Mouse (Mus musculus): Measurements from ENCODE around the gene Isg15. TPM values are rescaled to one million over a fixed set of nuclear protein-coding genes. Genes with fewer than 3 reads are reported as not detected.

The Isg15 gene
- polyA plus RNA-seq, 1 experiment from 2014 or later = 1.8 TPM

DNA sequence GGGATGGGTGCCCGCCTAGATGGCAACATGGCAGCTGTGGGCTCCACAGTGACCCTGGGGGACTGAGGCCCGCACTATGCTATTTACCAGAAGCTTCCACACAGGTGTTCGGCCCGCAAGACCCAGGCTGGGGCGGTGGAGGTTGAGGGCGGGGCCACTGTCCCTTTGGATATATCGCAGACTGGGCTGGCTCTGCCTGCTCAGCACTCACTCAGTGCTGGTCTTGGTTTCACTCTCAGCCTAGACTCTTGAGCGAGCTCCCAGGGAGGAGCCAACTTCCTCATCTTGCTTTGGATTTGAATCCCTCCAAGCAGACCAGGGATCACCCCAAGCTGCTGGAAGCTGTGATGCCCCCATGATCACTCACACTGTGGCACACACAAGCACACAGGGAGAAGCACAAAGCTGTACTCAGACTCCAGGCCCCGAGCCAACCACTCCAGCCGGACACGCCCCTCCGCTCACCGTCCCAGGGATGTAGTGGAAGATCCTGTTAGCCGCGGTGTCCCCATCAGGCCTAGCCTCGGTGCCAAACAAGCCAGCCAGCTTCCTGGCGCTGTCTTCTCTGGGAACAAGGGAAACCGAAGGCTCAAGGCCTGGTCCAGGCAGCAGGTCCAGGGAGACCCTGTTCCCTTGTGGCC lies 27.3 kb upstream of the Isg15 start:
- peak; percentile 22; the same call in 1 of the 2 replicates for ATAC-seq
- H3K9ac ChIP-seq (ENCODE audit: low read depth, low read length) = peak overlapping the region; percentile 23; the same call in 1 of the 2 replicates
- peaks cover 34% of the 10 kb centered on the region for H3K36me3 ChIP-seq (ENCODE audit: control insufficient read depth, insufficient read depth, low read length)
- H3K4me3 ChIP-seq (ENCODE audit: low read length) = no peak overlapping the region
- H3K4me2 ChIP-seq (ENCODE audit: low read length) = no peak overlapping the region
- H3K27me3 ChIP-seq (replicated peaks; ENCODE audit: control insufficient read depth, insufficient read depth, low read length) = no peaks in the 10 kb centered on the region
- no peak overlapping the region for H3K27ac ChIP-seq (ENCODE audit: low read depth, low read length)
- 40% methylated on average over 18 of the region's 18 CpGs for WGBS
- H3K4me1 ChIP-seq (ENCODE audit: control insufficient read depth, insufficient read depth, low read depth, low read length) = no peaks in the 10 kb centered on the region; the same call in 1 of the 2 replicates
- H3K9me3 ChIP-seq (ENCODE audit: control insufficient read depth, low read length) = no peaks in the 10 kb centered on the region

GRCm38 (mm10) chr4:156224276-156224675 lies 23.7 kb upstream of the Isg15 start:
- 78% methylated on average over 2 of the region's 2 CpGs for WGBS
- no peak overlapping the region for H3K27ac ChIP-seq (ENCODE audit: low read depth, low read length)
- no peak overlapping the region for H3K4me3 ChIP-seq (ENCODE audit: low read length)
- H3K9me3 ChIP-seq (ENCODE audit: control insufficient read depth, low read length) = no peaks in the 10 kb centered on the region
- H3K9ac ChIP-seq (ENCODE audit: low read depth, low read length) = no peak overlapping the region
- ATAC-seq = no peak
- no peak overlapping the region for H3K4me2 ChIP-seq (ENCODE audit: low read length)
- H3K36me3 ChIP-seq (ENCODE audit: control insufficient read depth, insufficient read depth, low read length) = peaks cover under 1% of the 10 kb centered on the region; the same call in 1 of the 2 replicates
- H3K4me1 ChIP-seq (ENCODE audit: control insufficient read depth, insufficient read depth, low read depth, low read length) = no peaks in the 10 kb centered on the region
- H3K27me3 ChIP-seq (replicated peaks; ENCODE audit: control insufficient read depth, insufficient read depth, low read length) = no peaks in the 10 kb centered on the region

DNA sequence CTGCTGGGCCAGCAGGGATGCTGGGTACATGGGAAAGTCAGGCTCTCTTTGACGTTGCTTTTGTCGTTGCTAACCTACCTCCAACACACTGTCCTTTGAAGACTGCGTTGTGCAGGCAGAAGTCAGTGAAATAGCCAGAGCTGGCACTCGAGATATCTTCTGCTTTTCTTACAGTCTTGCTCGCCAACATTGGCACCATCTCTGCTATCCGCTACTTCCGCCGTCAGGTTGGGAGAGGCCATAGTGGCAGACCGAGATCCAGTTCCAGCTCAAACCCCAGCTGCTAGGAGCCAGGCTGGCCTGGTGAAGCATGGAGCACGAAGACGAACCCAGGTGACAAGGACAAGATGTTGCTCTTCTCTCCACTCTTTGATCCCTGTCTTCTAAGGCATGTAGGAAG lies 19.3 kb upstream of the Isg15 start:
- Histone ChIP-seq H3K4me3 (ENCODE audit: low read length) (no peak overlapping the region), H3K4me2 (ENCODE audit: low read length) (no peak overlapping the region), H3K36me3 (ENCODE audit: control insufficient read depth, insufficient read depth, low read length) (no peaks in the 10 kb centered on the region; the same call in 1 of the 2 replicates), H3K27ac (ENCODE audit: low read depth, low read length) (no peak overlapping the region), H3K9ac (ENCODE audit: low read depth, low read length) (no peak overlapping the region), H3K9me3 (ENCODE audit: control insufficient read depth, low read length) (no peaks in the 10 kb centered on the region), H3K4me1 (ENCODE audit: control insufficient read depth, insufficient read depth, low read depth, low read length) (no peaks in the 10 kb centered on the region), H3K27me3 (replicated peaks; ENCODE audit: control insufficient read depth, insufficient read depth, low read length) (no peaks in the 10 kb centered on the region)
- 92% methylated on average over 11 of the region's 11 CpGs for WGBS
- no peak for ATAC-seq

- 80% methylated on average over 15 of the region's 16 CpGs for WGBS
- Histone ChIP-seq H3K4me1 (ENCODE audit: control insufficient read depth, insufficient read depth, low read depth, low read length) (no peaks in the 10 kb centered on the region), H3K9me3 (ENCODE audit: control insufficient read depth, low read length) (no peaks in the 10 kb centered on the region), H3K27me3 (replicated peaks; ENCODE audit: control insufficient read depth, insufficient read depth, low read length) (no peaks in the 10 kb centered on the region), H3K4me2 (ENCODE audit: low read length) (no peak overlapping the region), H3K36me3 (ENCODE audit: control insufficient read depth, insufficient read depth, low read length) (no peaks in the 10 kb centered on the region), H3K9ac (ENCODE audit: low read depth, low read length) (no peak overlapping the region), H3K27ac (ENCODE audit: low read depth, low read length) (no peak overlapping the region), H3K4me3 (ENCODE audit: low read length) (no peak overlapping the region)
- ATAC-seq = no peak
Observed at GRCm38 (mm10) chr4:156217838-156218237, 17.2 kb upstream of the Isg15 start.

DNA sequence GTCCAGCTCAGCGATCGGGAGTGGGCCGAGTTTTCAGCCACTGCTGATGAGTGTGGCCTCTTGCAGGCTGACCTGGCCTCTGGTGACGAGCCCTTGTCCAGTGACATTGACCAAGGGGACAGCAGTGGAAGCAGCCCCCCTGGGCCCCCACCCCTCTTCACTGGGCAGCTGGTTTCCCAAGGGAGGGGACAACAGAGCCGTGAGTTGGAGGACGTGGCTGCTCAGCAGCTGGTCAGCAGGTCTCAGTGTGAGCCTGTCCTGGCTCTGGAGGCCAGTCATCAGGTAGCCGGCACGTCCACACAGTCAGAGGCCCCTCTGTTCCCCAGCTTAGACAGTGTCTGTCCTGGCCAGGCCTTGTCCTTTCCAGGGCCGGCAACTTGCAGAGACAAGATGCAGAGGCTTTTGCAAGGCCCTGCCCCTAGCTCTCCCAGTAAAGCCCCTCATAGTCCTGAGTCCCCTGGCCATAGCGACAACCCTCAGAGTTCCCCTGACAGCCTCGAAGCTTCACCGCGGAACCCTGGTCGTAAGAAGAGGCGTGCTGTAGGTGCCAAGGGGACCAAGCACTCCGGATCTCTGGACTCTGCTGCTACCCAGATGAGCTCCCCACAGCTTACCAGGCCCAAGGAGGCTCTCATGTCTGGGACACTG lies 16.5 kb upstream of the Isg15 start:
- Histone ChIP-seq H3K9ac (ENCODE audit: low read depth, low read length) (no peak overlapping the region), H3K9me3 (ENCODE audit: control insufficient read depth, low read length) (no peaks in the 10 kb centered on the region), H3K4me2 (ENCODE audit: low read length) (no peak overlapping the region), H3K27ac (ENCODE audit: low read depth, low read length) (no peak overlapping the region), H3K4me3 (ENCODE audit: low read length) (no peak overlapping the region), H3K4me1 (ENCODE audit: control insufficient read depth, insufficient read depth, low read depth, low read length) (no peaks in the 10 kb centered on the region), H3K27me3 (replicated peaks; ENCODE audit: control insufficient read depth, insufficient read depth, low read length) (no peaks in the 10 kb centered on the region), H3K36me3 (ENCODE audit: control insufficient read depth, insufficient read depth, low read length) (no peaks in the 10 kb centered on the region)
- WGBS = 81% methylated on average over 16 of the region's 16 CpGs
- peak; percentile 41; the same call in 1 of the 2 replicates for ATAC-seq

DNA sequence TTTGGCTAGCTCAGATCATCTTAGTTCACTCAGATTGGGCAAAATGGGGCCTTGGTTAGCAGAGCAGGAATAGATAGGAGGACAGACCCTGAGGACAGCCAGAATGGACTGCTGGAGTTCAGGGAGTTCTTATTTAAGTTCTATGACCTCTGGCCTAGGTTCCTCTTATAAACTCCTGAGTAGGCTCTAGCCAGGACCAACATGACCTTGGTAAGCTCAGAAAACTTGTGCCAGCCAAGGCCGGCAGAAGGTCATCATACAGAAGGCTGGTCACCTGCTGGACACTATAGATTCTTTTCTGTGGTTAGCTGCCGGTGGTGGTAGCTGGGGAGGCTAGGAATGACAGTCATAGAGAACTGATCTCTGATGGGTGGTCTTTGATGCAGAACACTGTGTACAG lies 15.6 kb upstream of the Isg15 start:
- Histone ChIP-seq H3K4me2 (ENCODE audit: low read length) (no peak overlapping the region), H3K9ac (ENCODE audit: low read depth, low read length) (no peak overlapping the region), H3K4me1 (ENCODE audit: control insufficient read depth, insufficient read depth, low read depth, low read length) (no peaks in the 10 kb centered on the region), H3K27me3 (replicated peaks; ENCODE audit: control insufficient read depth, insufficient read depth, low read length) (no peaks in the 10 kb centered on the region), H3K27ac (ENCODE audit: low read depth, low read length) (no peak overlapping the region), H3K4me3 (ENCODE audit: low read length) (no peak overlapping the region), H3K9me3 (ENCODE audit: control insufficient read depth, low read length) (no peaks in the 10 kb centered on the region), H3K36me3 (ENCODE audit: control insufficient read depth, insufficient read depth, low read length) (no peaks in the 10 kb centered on the region)
- no peak for ATAC-seq
- WGBS = 95% methylated on average over 2 of the region's 2 CpGs

- Histone ChIP-seq H3K9ac (ENCODE audit: low read depth, low read length) (no peak within 1 kb of the TSS), H3K36me3 (ENCODE audit: control insufficient read depth, insufficient read depth, low read length) (no peaks in the 10 kb centered on the region), H3K27me3 (replicated peaks; ENCODE audit: control insufficient read depth, insufficient read depth, low read length) (no peaks in the 10 kb centered on the region), H3K9me3 (ENCODE audit: control insufficient read depth, low read length) (no peaks in the 10 kb centered on the region), H3K4me3 (ENCODE audit: low read length) (no peak within 1 kb of the TSS), H3K4me1 (ENCODE audit: control insufficient read depth, insufficient read depth, low read depth, low read length) (no peaks in the 10 kb centered on the region), H3K4me2 (ENCODE audit: low read length) (no peak within 1 kb of the TSS), H3K27ac (ENCODE audit: low read depth, low read length) (no peak within 1 kb of the TSS)
- ATAC-seq = no peak
- WGBS = 76% methylated on average over 4 of the region's 4 CpGs
Observed at GRCm38 (mm10) chr4:156215649-156216048, 15.0 kb upstream of the Isg15 start, which contains the start of gene Perm1. Gene Perm1, plus strand, starts transcription at chr4:156215868.

DNA sequence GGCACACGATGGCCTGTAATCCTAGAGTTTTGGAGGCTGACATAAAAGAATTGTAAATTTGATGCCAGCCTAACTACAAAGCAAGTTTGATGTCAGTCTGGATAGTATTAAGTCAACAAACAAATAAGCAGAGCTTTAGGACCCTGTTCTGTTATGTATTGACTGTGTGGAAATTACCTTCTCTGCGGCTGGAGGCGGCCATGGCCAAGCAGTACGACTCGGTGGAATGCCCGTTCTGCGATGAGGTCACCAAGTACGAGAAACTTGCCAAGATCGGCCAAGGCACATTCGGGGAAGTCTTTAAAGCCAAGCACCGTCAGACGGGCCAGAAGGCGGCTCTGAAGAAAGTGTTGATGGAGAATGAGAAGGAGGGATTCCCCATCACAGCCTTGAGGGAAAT lies 12.5 kb upstream of the Isg15 start:
- Histone ChIP-seq H3K27ac (ENCODE audit: low read depth, low read length) (no peak overlapping the region), H3K9me3 (ENCODE audit: control insufficient read depth, low read length) (no peaks in the 10 kb centered on the region), H3K36me3 (ENCODE audit: control insufficient read depth, insufficient read depth, low read length) (no peaks in the 10 kb centered on the region), H3K4me1 (ENCODE audit: control insufficient read depth, insufficient read depth, low read depth, low read length) (no peaks in the 10 kb centered on the region), H3K27me3 (replicated peaks; ENCODE audit: control insufficient read depth, insufficient read depth, low read length) (no peaks in the 10 kb centered on the region), H3K9ac (ENCODE audit: low read depth, low read length) (no peak overlapping the region), H3K4me3 (ENCODE audit: low read length) (no peak overlapping the region), H3K4me2 (ENCODE audit: low read length) (no peak overlapping the region)
- ATAC-seq = no peak
- WGBS = 92% methylated on average over 13 of the region's 13 CpGs

DNA sequence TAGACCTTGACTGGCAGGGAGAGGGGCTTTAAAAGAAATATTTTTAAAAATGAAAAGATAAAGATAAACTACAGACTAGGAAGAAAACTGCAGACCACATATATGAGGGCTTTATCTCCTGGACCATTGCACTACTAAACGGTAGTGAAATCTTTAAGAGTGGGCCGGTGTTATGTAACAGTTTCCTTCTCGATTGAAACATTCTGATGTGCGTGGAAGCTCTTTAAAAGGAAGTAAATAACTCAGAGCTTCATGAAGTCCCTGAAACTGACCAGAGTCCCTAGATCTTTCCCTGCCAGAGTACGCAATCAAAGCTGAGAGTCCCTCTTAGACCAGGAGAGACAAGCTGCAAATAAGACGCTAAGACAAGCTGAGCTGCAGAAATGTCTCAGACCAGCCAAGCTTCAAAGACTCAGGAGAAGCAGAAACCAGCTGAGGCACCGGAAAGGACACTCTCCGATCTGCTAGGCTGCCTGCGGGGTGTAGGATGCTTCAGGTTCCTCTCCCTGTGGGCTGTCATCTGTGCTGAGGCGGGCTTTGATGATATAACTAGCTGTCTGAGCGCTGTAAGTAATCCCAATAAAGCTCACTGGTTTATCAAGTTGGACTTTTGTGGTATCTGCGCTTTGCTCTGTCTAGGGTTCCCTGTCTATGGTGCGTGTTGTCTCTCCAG lies 9.5 kb upstream of the Isg15 start:
- 78% methylated on average over 13 of the region's 13 CpGs for WGBS
- H3K9ac ChIP-seq (ENCODE audit: low read depth, low read length) = no peak overlapping the region
- no peak for ATAC-seq
- no peak overlapping the region for H3K4me2 ChIP-seq (ENCODE audit: low read length)
- H3K27ac ChIP-seq (ENCODE audit: low read depth, low read length) = no peak overlapping the region
- H3K4me1 ChIP-seq (ENCODE audit: control insufficient read depth, insufficient read depth, low read depth, low read length) = no peaks in the 10 kb centered on the region
- no peaks in the 10 kb centered on the region for H3K9me3 ChIP-seq (ENCODE audit: control insufficient read depth, low read length)
- H3K27me3 ChIP-seq (replicated peaks; ENCODE audit: control insufficient read depth, insufficient read depth, low read length) = no peaks in the 10 kb centered on the region
- no peaks in the 10 kb centered on the region for H3K36me3 ChIP-seq (ENCODE audit: control insufficient read depth, insufficient read depth, low read length)
- no peak overlapping the region for H3K4me3 ChIP-seq (ENCODE audit: low read length)

Measured in hindbrain, embryonic 16.5 days (tissue).